Mouse (Mus musculus) right cerebral cortex, postnatal 4 days (tissue): Measurements from ENCODE around the gene Ush2a.

ENCODE experiments used
- DNase-seq: peaks from one replicate; pipeline ENCODE4 v3.0.0-alpha.2; 2022

Gene Ush2a

GRCm38 (mm10) chr1:188910656-188911055, 648.8 kb downstream of the Ush2a start:
- DNase-seq: no peak

GRCm38 (mm10) chr1:188919946-188920345, 658.1 kb downstream of the Ush2a start:
- DNase-seq: no peak

GRCm38 (mm10) chr1:188937246-188937780, 675.5 kb downstream of the Ush2a start:
- DNase-seq: no peak

- DNase-seq: no peak
Observed at GRCm38 (mm10) chr1:188945326-188945725, 683.5 kb downstream of the Ush2a start.

GRCm38 (mm10) chr1:188946849-188947248, 685.0 kb downstream of the Ush2a start:
- DNase-seq: no peak

GRCm38 (mm10) chr1:188947794-188948193, 686.0 kb downstream of the Ush2a start:
- peak; percentile 51 for DNase-seq

- DNase-seq: peak; percentile 62
Observed at GRCm38 (mm10) chr1:188948276-188948675, 686.5 kb downstream of the Ush2a start.

GRCm38 (mm10) chr1:188951091-188951490, 689.3 kb downstream of the Ush2a start:
- no peak for DNase-seq

- DNase-seq: no peak
Observed at GRCm38 (mm10) chr1:188952501-188952900, 690.7 kb downstream of the Ush2a start.

GRCm38 (mm10) chr1:188973078-188973477, 711.3 kb downstream of the Ush2a start:
- no peak for DNase-seq

GRCm38 (mm10) chr1:188973926-188974325, 712.1 kb downstream of the Ush2a start:
- no peak for DNase-seq

- DNase-seq: peak; percentile 63
Observed at GRCm38 (mm10) chr1:188980050-188980449, 718.2 kb downstream of the Ush2a start.

GRCm38 (mm10) chr1:188993218-188993617, 731.4 kb downstream of the Ush2a start:
- peak; percentile 31 for DNase-seq

- DNase-seq: no peak
Observed at GRCm38 (mm10) chr1:188997921-188998320, 736.1 kb downstream of the Ush2a start.

- DNase-seq: no peak
Observed at GRCm38 (mm10) chr1:188999981-189000380, 738.2 kb downstream of the Ush2a start.

- DNase-seq: no peak
Observed at GRCm38 (mm10) chr1:189001815-189002214, 740.0 kb downstream of the Ush2a start.

GRCm38 (mm10) chr1:189004774-189005173, 743.0 kb downstream of the Ush2a start:
- DNase-seq: no peak

- DNase-seq: no peak
Observed at GRCm38 (mm10) chr1:189006267-189006666, 744.4 kb downstream of the Ush2a start.

GRCm38 (mm10) chr1:189006826-189007225, 745.0 kb downstream of the Ush2a start:
- no peak for DNase-seq

GRCm38 (mm10) chr1:189007239-189007979, 745.6 kb downstream of the Ush2a start, which contains the start of gene Kctd3:
Gene Kctd3, minus strand, starts transcription at chr1:189007841.
- peak; percentile 99 for DNase-seq

- no peak for DNase-seq
Observed at GRCm38 (mm10) chr1:189007980-189008324, 746.1 kb downstream of the Ush2a start.

GRCm38 (mm10) chr1:189010671-189011070, 748.8 kb downstream of the Ush2a start:
- DNase-seq: no peak

GRCm38 (mm10) chr1:189012846-189013586, 751.2 kb downstream of the Ush2a start:
- no peak for DNase-seq

- no peak for DNase-seq
Observed at GRCm38 (mm10) chr1:189013587-189013921, 751.7 kb downstream of the Ush2a start.
